Mouse (Mus musculus) kidney, adult 18-20 months (tissue): Measurements from ENCODE around the gene Mchr1.

Source experiments
- DNase-seq: peaks from one replicate; pipeline ENCODE4 v3.0.0; 2021

Gene Mchr1

GRCm38 (mm10) chr15:81228258-81228657, 7.0 kb upstream of the Mchr1 start:
- DNase-seq, result no peak

DNA sequence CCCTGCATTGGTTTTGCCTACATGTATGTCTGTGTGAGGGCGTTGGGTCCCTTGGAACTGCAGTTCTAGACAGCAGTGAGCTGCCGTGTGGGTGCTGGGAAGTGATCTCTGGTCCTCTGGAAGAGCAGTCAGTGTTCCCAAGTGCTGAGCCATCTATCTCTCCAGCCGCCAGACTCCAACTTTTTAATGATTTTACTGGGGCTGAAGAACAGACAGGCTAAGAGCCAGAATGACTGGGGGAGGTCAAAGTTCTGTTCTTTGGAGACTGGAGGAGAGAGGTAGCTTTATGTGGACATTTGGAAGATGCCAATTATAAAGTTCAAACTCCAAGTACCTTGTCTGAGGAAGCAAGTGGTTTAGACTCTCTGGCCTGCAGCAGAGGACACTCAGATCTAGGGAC, 5.5 kb upstream of the Mchr1 start:
- no peak for DNase-seq

- DNase-seq, result no peak
Measured at GRCm38 (mm10) chr15:81231325-81231724, 4.0 kb upstream of the Mchr1 start.

DNA sequence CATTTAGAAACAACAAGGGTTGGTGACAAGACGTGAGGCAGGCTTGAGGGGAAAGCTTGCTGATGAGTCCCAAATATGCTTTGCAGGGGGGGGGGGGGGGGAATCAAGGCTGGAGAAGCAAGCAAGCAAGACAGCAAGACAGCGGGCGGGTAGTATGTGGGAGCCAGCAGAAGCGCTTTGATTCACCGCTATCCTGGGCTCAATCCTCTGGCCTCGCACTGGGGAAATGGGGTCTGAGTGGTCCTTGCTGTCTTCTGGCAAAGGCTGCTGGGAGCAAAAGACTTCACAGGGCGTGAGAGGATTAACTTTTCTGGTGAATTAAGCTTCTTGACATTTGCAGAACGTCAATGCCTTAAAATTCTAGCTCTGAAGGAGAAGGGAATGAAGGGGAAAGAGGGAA, 763 bp downstream of the Mchr1 start:
- DNase-seq, result no peak

DNA sequence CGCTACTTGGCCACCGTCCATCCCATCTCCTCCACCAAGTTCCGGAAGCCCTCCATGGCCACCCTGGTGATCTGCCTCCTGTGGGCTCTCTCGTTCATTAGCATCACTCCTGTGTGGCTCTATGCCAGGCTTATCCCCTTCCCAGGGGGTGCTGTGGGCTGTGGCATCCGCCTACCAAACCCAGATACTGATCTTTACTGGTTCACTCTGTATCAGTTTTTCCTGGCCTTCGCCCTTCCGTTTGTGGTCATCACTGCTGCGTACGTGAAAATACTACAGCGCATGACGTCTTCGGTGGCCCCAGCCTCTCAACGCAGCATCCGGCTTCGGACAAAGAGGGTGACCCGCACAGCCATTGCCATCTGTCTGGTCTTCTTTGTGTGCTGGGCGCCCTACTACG, 2.2 kb downstream of the Mchr1 start:
- DNase-seq, result no peak

- peak; percentile 60 for DNase-seq
Measured at GRCm38 (mm10) chr15:81239261-81239660, 4.0 kb downstream of the Mchr1 start.

DNA sequence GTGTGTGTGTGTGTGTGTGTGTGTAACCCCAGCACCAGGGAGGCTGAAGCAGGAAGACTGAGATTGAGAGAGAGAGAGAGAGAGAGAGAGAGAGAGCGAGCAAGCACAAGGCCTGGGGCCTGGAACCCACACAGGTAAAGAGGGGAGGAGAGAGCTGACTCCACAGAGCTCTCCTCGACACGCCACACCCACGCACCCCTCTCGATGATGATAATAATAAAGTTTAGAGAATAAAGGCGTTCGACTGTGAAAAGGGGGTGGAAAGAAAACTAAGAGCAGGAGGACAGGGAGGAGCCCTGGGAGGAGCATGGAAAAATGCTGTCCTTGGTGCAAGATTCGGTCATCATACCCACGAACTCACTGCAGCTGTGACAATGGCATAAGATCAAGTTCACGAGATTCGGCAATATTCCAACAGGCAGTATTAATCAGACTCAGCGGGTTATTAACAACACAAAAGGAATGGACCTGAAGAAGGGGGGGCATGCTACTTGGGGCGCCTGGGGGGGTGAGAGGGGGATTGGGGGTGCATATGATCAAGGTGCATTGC, 4.6 kb downstream of the Mchr1 start:
- DNase-seq, result no peak

DNA sequence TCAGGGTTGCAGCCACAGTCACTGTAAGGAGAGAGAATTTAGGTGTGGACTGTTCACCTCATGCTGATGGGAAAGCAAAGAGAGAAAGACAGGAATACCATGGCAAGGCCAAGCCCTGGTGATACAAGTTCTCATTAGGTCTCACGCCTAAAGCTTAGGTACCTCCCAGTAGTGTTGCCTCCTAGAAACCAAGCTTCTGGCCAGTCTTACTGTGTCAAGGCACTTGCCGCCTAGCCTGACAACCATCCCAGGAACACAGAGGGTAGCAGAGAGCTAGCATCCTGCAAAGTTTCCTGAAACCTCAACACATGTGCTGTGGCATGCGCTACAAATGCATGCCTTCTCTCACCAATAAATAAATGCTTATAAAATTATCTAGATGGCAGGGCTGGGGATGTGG, 11.6 kb downstream of the Mchr1 start:
- no peak for DNase-seq

DNA sequence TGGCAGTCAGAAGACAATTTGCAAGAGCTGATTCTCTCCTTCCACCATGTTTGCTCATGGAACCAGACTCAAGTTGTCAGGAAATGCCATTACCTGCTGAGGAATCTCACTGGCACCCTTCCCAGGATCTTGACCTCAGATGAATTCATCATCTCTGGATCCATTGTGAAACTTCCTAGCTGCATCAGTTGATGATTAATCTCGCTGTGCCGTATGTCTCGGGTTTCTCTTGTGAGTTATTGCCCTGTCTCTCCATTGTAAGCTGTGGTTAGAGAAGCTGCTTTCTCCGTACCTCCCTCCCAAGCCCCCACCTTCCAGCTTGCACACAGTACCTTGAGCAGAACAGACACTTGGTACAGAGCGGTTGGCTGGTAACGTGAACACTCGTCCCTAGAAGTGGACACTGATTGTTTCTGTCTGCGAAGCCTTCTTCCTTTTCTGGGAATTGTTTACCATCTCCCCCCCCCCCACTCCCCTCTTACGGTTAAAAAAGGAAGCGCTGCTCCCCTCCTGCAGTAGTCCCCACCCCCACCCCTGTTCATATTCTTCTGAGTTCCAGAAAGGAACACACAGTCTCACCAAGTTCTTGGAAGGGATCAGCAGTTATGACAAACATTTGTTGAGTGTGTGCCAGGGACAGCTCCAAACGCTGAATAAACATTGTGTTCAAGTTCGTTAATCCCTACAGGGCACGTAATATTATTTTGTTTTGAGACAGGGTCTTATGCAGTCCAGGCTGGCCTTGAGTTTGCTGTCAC, 12.5 kb downstream of the Mchr1 start:
- DNase-seq, result peak; percentile 83

DNA sequence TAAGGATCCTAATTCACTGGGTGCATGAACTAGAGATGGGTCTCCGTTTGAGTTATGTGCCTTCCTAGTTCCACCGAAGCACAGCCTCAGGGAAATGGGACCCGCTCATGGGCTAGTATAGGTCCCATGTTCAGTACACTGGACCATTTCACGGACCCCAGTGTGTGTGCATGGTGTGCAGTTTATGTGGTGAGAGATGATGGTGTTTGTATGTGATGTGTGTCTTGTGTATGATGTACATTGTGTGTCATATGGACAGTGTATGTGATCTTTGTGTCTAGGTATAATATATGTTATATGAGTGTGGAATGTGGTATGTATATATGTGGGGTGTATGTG, 13.0 kb downstream of the Mchr1 start:
- DNase-seq, result no peak

- peak; percentile 46 for DNase-seq
Measured at GRCm38 (mm10) chr15:81248951-81249579, 13.8 kb downstream of the Mchr1 start.

DNA sequence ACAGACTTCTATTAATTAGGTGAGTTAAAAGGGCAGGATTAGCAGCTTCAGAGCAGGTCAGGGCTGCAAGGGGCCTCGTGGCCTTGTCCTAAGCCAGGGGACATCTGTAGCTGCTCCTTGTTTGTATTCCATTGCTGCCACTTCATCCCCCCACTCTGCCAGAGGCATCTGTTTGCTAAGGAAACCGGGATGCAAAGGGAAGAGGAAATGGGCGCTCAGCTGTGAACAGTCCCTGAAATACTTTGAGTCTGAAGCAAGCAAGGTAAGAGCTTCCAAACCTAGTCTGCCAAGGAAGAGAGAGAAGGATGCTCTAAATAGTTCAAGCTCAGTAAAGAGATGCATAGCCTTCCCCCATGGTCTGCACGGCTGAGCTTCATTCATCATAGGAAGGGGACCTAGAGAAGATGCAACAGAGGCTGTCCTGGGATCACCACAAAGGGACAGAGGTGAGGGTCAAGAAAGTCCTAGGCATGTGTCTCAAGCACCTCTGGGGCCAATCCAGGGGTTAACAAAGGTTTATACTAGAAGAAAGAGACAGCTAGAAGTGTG, 17.4 kb downstream of the Mchr1 start:
- DNase-seq, result no peak

DNA sequence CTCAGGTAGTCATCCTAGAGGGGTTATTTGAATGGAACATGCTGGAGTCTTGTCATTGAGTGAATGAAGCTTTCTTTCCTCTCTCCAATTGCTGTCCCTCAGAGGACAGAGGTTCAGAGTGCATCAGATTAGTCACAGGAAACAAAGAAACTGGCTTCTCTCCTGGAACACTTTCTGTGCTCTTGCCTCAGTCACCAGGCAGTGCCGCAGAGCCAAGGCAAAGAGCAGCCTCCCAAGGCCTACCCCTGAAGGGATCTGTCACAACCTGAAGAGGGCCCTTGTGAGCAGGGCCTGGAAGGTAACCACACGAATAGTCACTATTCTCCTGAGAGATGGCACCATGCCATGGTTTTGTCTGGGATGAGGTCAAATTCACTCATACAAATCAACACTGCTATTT, 18.3 kb downstream of the Mchr1 start:
- DNase-seq, result no peak

DNA sequence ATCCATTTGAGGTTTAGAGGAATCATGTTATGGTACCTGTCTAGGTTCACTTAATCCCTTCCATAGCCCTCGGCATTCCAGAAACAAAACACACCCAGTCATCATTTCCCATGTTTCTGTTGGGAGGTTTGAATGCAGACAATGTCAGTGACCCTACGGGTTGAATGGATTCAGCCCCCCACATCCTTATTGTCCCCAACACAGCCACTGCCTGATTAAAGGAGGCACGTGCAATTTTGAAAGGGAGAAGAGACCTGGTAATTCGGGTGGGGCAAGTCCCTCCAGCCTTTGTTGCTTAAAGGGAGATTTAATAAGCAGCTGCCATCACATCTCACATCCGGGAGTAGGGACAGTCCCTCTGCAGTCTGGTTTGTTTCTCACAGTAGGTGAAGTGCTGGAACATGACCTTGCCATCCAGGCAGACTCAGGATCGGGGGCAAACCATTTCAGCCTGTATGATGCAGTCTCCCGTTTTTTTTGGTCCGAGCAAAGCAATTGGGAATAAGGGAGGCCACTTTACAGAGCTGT, 18.9 kb downstream of the Mchr1 start:
- DNase-seq, result no peak

DNA sequence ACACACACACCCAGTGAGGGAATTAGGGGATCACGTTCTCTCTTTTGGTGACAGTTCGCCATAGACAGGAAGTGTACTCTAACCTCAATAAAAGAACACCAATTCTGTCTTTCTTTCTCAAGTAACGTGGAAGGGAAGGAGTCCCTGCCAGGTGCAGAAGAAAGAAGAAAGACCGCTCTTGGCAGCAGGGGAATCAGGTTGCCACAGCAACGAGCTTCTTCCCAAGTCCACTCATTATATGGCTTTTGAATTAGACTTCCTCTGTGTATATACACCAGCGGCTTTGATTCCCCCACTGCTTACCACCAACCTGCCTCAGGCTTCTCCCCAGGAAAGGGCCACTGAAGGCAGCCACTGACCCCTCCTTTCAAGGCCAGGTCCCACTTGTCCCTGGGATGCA, 19.8 kb downstream of the Mchr1 start:
- no peak for DNase-seq

- no peak for DNase-seq
Measured at GRCm38 (mm10) chr15:81258296-81258695, 23.0 kb downstream of the Mchr1 start.

DNA sequence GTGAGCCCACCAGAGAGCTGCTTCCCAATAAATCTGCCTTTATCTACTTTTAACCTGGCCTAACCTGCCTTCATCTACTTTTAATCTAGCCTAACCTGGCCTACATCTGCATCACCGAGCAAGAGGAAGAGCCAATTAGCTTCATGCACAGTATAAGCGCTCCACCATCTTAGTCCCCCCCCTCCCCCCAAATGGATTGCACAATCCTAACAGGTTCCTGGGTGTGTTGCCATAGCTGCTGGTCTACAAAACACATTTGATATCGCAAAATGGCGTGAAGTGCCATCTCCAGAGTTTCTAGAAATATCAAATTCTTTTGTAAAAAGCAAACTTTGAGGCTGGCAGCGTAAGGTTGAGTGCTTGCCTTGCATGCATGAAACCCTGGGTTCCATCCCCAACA, 24.0 kb downstream of the Mchr1 start:
- DNase-seq, result no peak

GRCm38 (mm10) chr15:81260208-81260607, 24.9 kb downstream of the Mchr1 start:
- no peak for DNase-seq

- no peak for DNase-seq
Measured at GRCm38 (mm10) chr15:81264392-81265095, 29.2 kb downstream of the Mchr1 start.

DNA sequence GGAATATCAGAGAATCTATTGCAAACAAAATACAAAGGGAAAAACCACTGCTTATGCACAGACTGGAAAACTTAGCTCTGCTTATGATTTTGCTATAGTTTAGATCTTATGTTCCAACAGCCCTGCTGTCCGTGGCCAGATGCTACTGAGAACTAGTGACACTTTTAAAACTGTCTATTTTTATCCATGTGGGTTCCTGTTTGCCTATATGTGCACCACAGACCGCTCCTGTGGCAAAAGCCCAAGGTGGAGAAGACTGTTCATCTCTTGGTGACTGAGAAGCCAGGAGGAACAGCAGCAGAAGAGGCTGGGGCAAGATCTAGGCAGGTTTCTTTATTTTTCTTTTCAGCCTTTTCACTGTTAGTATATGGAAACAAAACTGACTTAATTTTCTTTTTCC, 32.1 kb downstream of the Mchr1 start:
- DNase-seq, result no peak

DNA sequence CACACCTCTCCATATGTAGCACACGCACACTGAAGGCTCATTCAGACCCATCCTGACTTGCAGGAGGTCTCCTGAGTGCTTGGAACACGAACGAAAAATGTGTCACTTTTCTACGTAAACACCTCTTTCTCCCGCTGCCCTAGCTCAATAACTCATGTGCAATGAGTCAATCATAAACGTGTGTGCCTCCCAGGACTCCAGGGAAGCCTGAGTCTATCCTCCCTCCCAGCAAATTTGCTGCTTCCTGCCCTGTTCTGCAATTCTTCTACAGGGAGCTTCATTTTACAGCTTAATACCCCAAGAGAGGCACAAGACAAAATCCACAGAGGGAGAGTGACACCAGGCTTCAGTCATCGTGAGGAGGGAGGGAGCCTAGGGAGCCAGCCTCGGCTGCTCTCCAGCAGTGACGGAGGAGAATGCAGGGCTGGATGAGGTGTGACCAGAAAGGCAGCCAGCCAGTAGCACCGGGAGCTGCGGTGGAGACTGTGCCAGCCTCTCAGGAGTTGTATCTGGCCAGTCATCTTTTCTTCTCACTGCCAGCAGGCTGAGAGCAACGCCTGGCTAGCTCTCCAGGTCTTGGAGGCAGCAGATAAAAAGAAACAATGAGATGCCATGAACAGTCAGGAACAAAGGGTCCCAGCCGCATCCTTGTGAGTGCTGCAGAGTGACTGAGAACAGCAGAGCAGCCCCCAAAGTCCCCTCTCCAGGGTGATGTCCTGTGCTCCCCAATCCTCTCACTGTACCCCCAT, 37.2 kb downstream of the Mchr1 start:
- peak; percentile 59 for DNase-seq

GRCm38 (mm10) chr15:81273361-81273760, 38.1 kb downstream of the Mchr1 start:
- DNase-seq, result no peak

- no peak for DNase-seq
Measured at GRCm38 (mm10) chr15:81277928-81278327, 42.6 kb downstream of the Mchr1 start.
